Mouse (Mus musculus): ENCODE results near the gene Med24. TPM values are rescaled to one million over a fixed set of nuclear protein-coding genes. Genes with fewer than 3 reads are reported as not detected.
"Not testable (repeated sequence)": the region's sequence is repeated elsewhere in the genome, so short reads cannot be mapped to it uniquely, and the experiment has no call there.

The Med24 gene
- polyA plus RNA-seq, 1 experiment from 2014 or later: 55.1 TPM

GRCm38 (mm10) chr11:98671857-98672256 lies 57.4 kb downstream of the Med24 start:
- H3K36me3 ChIP-seq (replicated peaks; ENCODE audit: control insufficient read depth, insufficient read depth, low read depth, low read length): no peaks in the 10 kb centered on the region
- H3K9ac ChIP-seq (replicated peaks; ENCODE audit: low read length): no peak overlapping the region
- no peaks in the 10 kb centered on the region for H3K27me3 ChIP-seq (ENCODE audit: control insufficient read depth, insufficient read depth, low read length)
- DNase-seq (ENCODE audit: low spot score) (no peak), ATAC-seq (replicated peaks; ENCODE audit: insufficient number of reproducible peaks, low FRiP score, low TSS enrichment, low read depth) (no peak)
- no peaks in the 10 kb centered on the region for H3K4me1 ChIP-seq (ENCODE audit: control insufficient read depth, insufficient read depth, low read length)
- no peak overlapping the region for H3K4me2 ChIP-seq (ENCODE audit: low read depth, low read length)
- H3K4me3 ChIP-seq (ENCODE audit: low read depth, low read length): no peak overlapping the region
- WGBS: 61% methylated on average over 5 of the region's 5 CpGs
- no peak overlapping the region for H3K27ac ChIP-seq (replicated peaks; ENCODE audit: low read depth, low read length)
- H3K9me3 ChIP-seq (replicated peaks; ENCODE audit: control insufficient read depth, low read length): no peaks in the 10 kb centered on the region

GRCm38 (mm10) chr11:98671284-98671815 lies 57.9 kb downstream of the Med24 start:
- no peak overlapping the region for H3K4me2 ChIP-seq (ENCODE audit: low read depth, low read length)
- ATAC-seq (replicated peaks; ENCODE audit: insufficient number of reproducible peaks, low FRiP score, low TSS enrichment, low read depth) (no peak), DNase-seq (ENCODE audit: low spot score) (no peak)
- no peak overlapping the region for H3K9ac ChIP-seq (replicated peaks; ENCODE audit: low read length)
- H3K27ac ChIP-seq (replicated peaks; ENCODE audit: low read depth, low read length): no peak overlapping the region
- no peaks in the 10 kb centered on the region for H3K4me1 ChIP-seq (ENCODE audit: control insufficient read depth, insufficient read depth, low read length)
- H3K27me3 ChIP-seq (ENCODE audit: control insufficient read depth, insufficient read depth, low read length): no peaks in the 10 kb centered on the region
- no peak overlapping the region for H3K4me3 ChIP-seq (ENCODE audit: low read depth, low read length)
- 77% methylated on average over 3 of the region's 3 CpGs for WGBS
- no peaks in the 10 kb centered on the region for H3K9me3 ChIP-seq (replicated peaks; ENCODE audit: control insufficient read depth, low read length)
- H3K36me3 ChIP-seq (replicated peaks; ENCODE audit: control insufficient read depth, insufficient read depth, low read depth, low read length): no peaks in the 10 kb centered on the region

- Histone ChIP-seq H3K4me1 (ENCODE audit: control insufficient read depth, insufficient read depth, low read length) (no peaks in the 10 kb centered on the region), H3K36me3 (replicated peaks; ENCODE audit: control insufficient read depth, insufficient read depth, low read depth, low read length) (no peaks in the 10 kb centered on the region), H3K27ac (replicated peaks; ENCODE audit: low read depth, low read length) (no peak overlapping the region), H3K4me3 (ENCODE audit: low read depth, low read length) (no peak overlapping the region), H3K27me3 (ENCODE audit: control insufficient read depth, insufficient read depth, low read length) (no peaks in the 10 kb centered on the region), H3K9ac (replicated peaks; ENCODE audit: low read length) (no peak overlapping the region), H3K9me3 (replicated peaks; ENCODE audit: control insufficient read depth, low read length) (no peaks in the 10 kb centered on the region), H3K4me2 (ENCODE audit: low read depth, low read length) (no peak overlapping the region)
- no peak for ATAC-seq (replicated peaks; ENCODE audit: insufficient number of reproducible peaks, low FRiP score, low TSS enrichment, low read depth)
- WGBS: 77% methylated on average over 2 of the region's 2 CpGs
- DNase-seq (ENCODE audit: low spot score): no peak
Observed at GRCm38 (mm10) chr11:98668984-98669383, 60.3 kb downstream of the Med24 start.

GRCm38 (mm10) chr11:98664091-98664490 lies 65.1 kb downstream of the Med24 start, which contains the start of gene Gsdma:
Gsdma (plus strand) TSS chr11:98664351.
- no peak for DNase-seq (ENCODE audit: low spot score)
- Histone ChIP-seq H3K27me3 (ENCODE audit: control insufficient read depth, insufficient read depth, low read length) (no peaks in the 10 kb centered on the region), H3K27ac (replicated peaks; ENCODE audit: low read depth, low read length) (no peak within 1 kb of the TSS), H3K9ac (replicated peaks; ENCODE audit: low read length) (no peak within 1 kb of the TSS), H3K4me2 (ENCODE audit: low read depth, low read length) (no peak within 1 kb of the TSS), H3K36me3 (replicated peaks; ENCODE audit: control insufficient read depth, insufficient read depth, low read depth, low read length) (no peaks in the 10 kb centered on the region), H3K9me3 (replicated peaks; ENCODE audit: control insufficient read depth, low read length) (no peaks in the 10 kb centered on the region), H3K4me3 (ENCODE audit: low read depth, low read length) (no peak within 1 kb of the TSS), H3K4me1 (ENCODE audit: control insufficient read depth, insufficient read depth, low read length) (no peaks in the 10 kb centered on the region)
- WGBS: 27% methylated on average over 4 of the region's 4 CpGs
- no peak for ATAC-seq (replicated peaks; ENCODE audit: insufficient number of reproducible peaks, low FRiP score, low TSS enrichment, low read depth)

- Histone ChIP-seq H3K27ac (replicated peaks; ENCODE audit: low read depth, low read length) (no peak overlapping the region), H3K4me2 (ENCODE audit: low read depth, low read length) (no peak overlapping the region)
Observed at GRCm38 (mm10) chr11:98660517-98660916, 68.7 kb downstream of the Med24 start.

GRCm38 (mm10) chr11:98655076-98655475 lies 74.2 kb downstream of the Med24 start:
- WGBS: 13% methylated on average over 7 of the region's 7 CpGs
- not testable (repeated sequence) for H3K9me3 ChIP-seq (replicated peaks; ENCODE audit: control insufficient read depth, low read length); H3K4me3 ChIP-seq (ENCODE audit: low read depth, low read length); H3K36me3 ChIP-seq (replicated peaks; ENCODE audit: control insufficient read depth, insufficient read depth, low read depth, low read length); H3K4me2 ChIP-seq (ENCODE audit: low read depth, low read length); H3K4me1 ChIP-seq (ENCODE audit: control insufficient read depth, insufficient read depth, low read length); H3K9ac ChIP-seq (replicated peaks; ENCODE audit: low read length); H3K27ac ChIP-seq (replicated peaks; ENCODE audit: low read depth, low read length); H3K27me3 ChIP-seq (ENCODE audit: control insufficient read depth, insufficient read depth, low read length)
- ATAC-seq (replicated peaks; ENCODE audit: insufficient number of reproducible peaks, low FRiP score, low TSS enrichment, low read depth) (0 out of 2 replicates have a peak, but pooled peaks have one; percentile 6), DNase-seq (ENCODE audit: low spot score) (peak; percentile 69)

More at GRCm38 (mm10) chr11:98660517-98660916, 68.7 kb downstream of the Med24 start:
- ATAC-seq (replicated peaks; ENCODE audit: insufficient number of reproducible peaks, low FRiP score, low TSS enrichment, low read depth) (no peak), DNase-seq (ENCODE audit: low spot score) (peak; percentile 75)
- H3K4me3 ChIP-seq (ENCODE audit: low read depth, low read length): no peak overlapping the region
- H3K27me3 ChIP-seq (ENCODE audit: control insufficient read depth, insufficient read depth, low read length): no peaks in the 10 kb centered on the region
- H3K9ac ChIP-seq (replicated peaks; ENCODE audit: low read length): no peak overlapping the region
- whole genome bisulfite sequencing: 13% methylated on average over 6 of the region's 6 CpGs
- H3K4me1 ChIP-seq (ENCODE audit: control insufficient read depth, insufficient read depth, low read length): no peaks in the 10 kb centered on the region
- no peaks in the 10 kb centered on the region for H3K9me3 ChIP-seq (replicated peaks; ENCODE audit: control insufficient read depth, low read length)
- no peaks in the 10 kb centered on the region for H3K36me3 ChIP-seq (replicated peaks; ENCODE audit: control insufficient read depth, insufficient read depth, low read depth, low read length)

Other genes starting within 250 kb of the Med24 start
- 0.07 TPM in 1 of 2 replicates, not detected in the other for gene Ikzf3, start 183.4 kb downstream of the Med24 start, polyA plus RNA-seq (2014; fragmentation: Nextera tagmentation; extraction: Ambion mirVana)
- 0.24 TPM in 1 of 2 replicates, not detected in the other for gene Zpbp2, start 178.3 kb downstream of the Med24 start, polyA plus RNA-seq (2014; fragmentation: Nextera tagmentation; extraction: Ambion mirVana)
- 8.0 and 9.3 TPM in 2 replicates for gene Ormdl3, start 142.1 kb downstream of the Med24 start, polyA plus RNA-seq (2014; fragmentation: Nextera tagmentation; extraction: Ambion mirVana)
- not detected in 2 replicates for gene Lrrc3c, start 131.1 kb downstream of the Med24 start, polyA plus RNA-seq (2014; fragmentation: Nextera tagmentation; extraction: Ambion mirVana)
- gene Gm12355, start 103.8 kb downstream of the Med24 start, polyA plus RNA-seq (2014; fragmentation: Nextera tagmentation; extraction: Ambion mirVana): 0.83 and 1.2 TPM in 2 replicates
- gene Gsdma3, start 103.1 kb downstream of the Med24 start, polyA plus RNA-seq (2014; fragmentation: Nextera tagmentation; extraction: Ambion mirVana): not detected in 2 replicates
- not detected in 2 replicates for gene Gsdma2, start 82.7 kb downstream of the Med24 start, polyA plus RNA-seq (2014; fragmentation: Nextera tagmentation; extraction: Ambion mirVana)
- 0.07 TPM in 1 of 2 replicates, not detected in the other for gene Gsdma, start 65.1 kb downstream of the Med24 start, polyA plus RNA-seq (2014; fragmentation: Nextera tagmentation; extraction: Ambion mirVana)
- gene Psmd3, start 46.9 kb downstream of the Med24 start, polyA plus RNA-seq (2014; fragmentation: Nextera tagmentation; extraction: Ambion mirVana): 141 and 153 TPM in 2 replicates
- gene Csf3, start 28.2 kb downstream of the Med24 start, polyA plus RNA-seq (2014; fragmentation: Nextera tagmentation; extraction: Ambion mirVana): not detected in 2 replicates
- gene Thra, start 11.2 kb upstream of the Med24 start, polyA plus RNA-seq (2014; fragmentation: Nextera tagmentation; extraction: Ambion mirVana): 19.7 and 20.3 TPM in 2 replicates
- 0.69 and 1.2 TPM in 2 replicates for gene Nr1d1, start 45.9 kb upstream of the Med24 start, polyA plus RNA-seq (2014; fragmentation: Nextera tagmentation; extraction: Ambion mirVana)
- 20.2 and 22.0 TPM in 2 replicates for gene Msl1, start 66.1 kb upstream of the Med24 start, polyA plus RNA-seq (2014; fragmentation: Nextera tagmentation; extraction: Ambion mirVana)
- 41.9 and 44.3 TPM in 2 replicates for gene Casc3, start 75.5 kb upstream of the Med24 start, polyA plus RNA-seq (2014; fragmentation: Nextera tagmentation; extraction: Ambion mirVana)
- gene Rapgefl1, start 107.3 kb upstream of the Med24 start, polyA plus RNA-seq (2014; fragmentation: Nextera tagmentation; extraction: Ambion mirVana): 1.1 TPM in 2 replicates
- 4.4 and 4.6 TPM in 2 replicates for gene Wipf2, start 134.2 kb upstream of the Med24 start, polyA plus RNA-seq (2014; fragmentation: Nextera tagmentation; extraction: Ambion mirVana)
- gene Cdc6, start 178.4 kb upstream of the Med24 start, polyA plus RNA-seq (2014; fragmentation: Nextera tagmentation; extraction: Ambion mirVana): 55.4 and 57.1 TPM in 2 replicates
- 32.7 and 40.2 TPM in 2 replicates for gene Rara, start 198.4 kb upstream of the Med24 start, polyA plus RNA-seq (2014; fragmentation: Nextera tagmentation; extraction: Ambion mirVana)